Mouse (Mus musculus): Measurements from ENCODE around the gene Rab39b. TPM values are rescaled to one million over a fixed set of nuclear protein-coding genes. Genes with fewer than 3 reads are reported as not detected.

The Rab39b gene
- polyA plus RNA-seq (2016; fragmentation: Nextera tagmentation; extraction: Ambion mirVana): 7.9 and 8.1 TPM in 2 replicates

- 16% methylated on average over 41 of the region's 41 CpGs for WGBS
- H3K27ac ChIP-seq (replicated peaks): peak within 1 kb of the TSS; percentile 83
Observed at GRCm38 (mm10) chrX:75577582-75578324, at the start of gene Rab39b. Gene Rab39b (minus strand): TSS chrX:75578231.

GRCm38 (mm10) chrX:75578539-75578938, 508 bp upstream of the Rab39b start:
- Histone ChIP-seq H3K27me3 (replicated peaks; ENCODE audit: low read depth, poor library complexity, severe bottlenecking) (no peaks in the 10 kb centered on the region), H3K27ac (replicated peaks) (no peak overlapping the region), H3K4me3 (no peak overlapping the region), H3K9me3 (no peaks in the 10 kb centered on the region), H3K36me3 (replicated peaks) (no peaks in the 10 kb centered on the region), H3K4me1 (no peaks in the 10 kb centered on the region)
- DNase-seq (ENCODE audit: low spot score): no peak
- WGBS: 81% methylated on average over 2 of the region's 2 CpGs

More at GRCm38 (mm10) chrX:75577582-75578324, at the start of gene Rab39b:
- Histone ChIP-seq H3K36me3 (replicated peaks) (no peaks in the 10 kb centered on the region), H3K9me3 (no peaks in the 10 kb centered on the region), H3K4me3 (peak within 1 kb of the TSS; percentile 68), H3K27me3 (replicated peaks; ENCODE audit: low read depth, poor library complexity, severe bottlenecking) (no peaks in the 10 kb centered on the region), H3K4me1 (no peaks in the 10 kb centered on the region)
- peak; percentile 61 for DNase-seq (ENCODE audit: low spot score)

Other genes starting within 250 kb of the Rab39b start
- gene Fundc2, start 195.8 kb downstream of the Rab39b start, polyA plus RNA-seq (2016; fragmentation: Nextera tagmentation; extraction: Ambion mirVana): 34.6 and 39.8 TPM in 2 replicates
- 1.7 and 2.1 TPM in 2 replicates for gene F8, start 195.6 kb downstream of the Rab39b start, polyA plus RNA-seq (2016; fragmentation: Nextera tagmentation; extraction: Ambion mirVana)
- gene Cmc4, start 161.6 kb downstream of the Rab39b start, polyA plus RNA-seq (2016; fragmentation: Nextera tagmentation; extraction: Ambion mirVana): 14.8 and 17.4 TPM in 2 replicates
- gene Mtcp1, start 161.6 kb downstream of the Rab39b start, polyA plus RNA-seq (2016; fragmentation: Nextera tagmentation; extraction: Ambion mirVana): 9.4 and 10.0 TPM in 2 replicates
- 79.3 and 83.0 TPM in 2 replicates for gene Brcc3, start 161.6 kb downstream of the Rab39b start, polyA plus RNA-seq (2016; fragmentation: Nextera tagmentation; extraction: Ambion mirVana)
- gene Vbp1, start 63.9 kb downstream of the Rab39b start, polyA plus RNA-seq (2016; fragmentation: Nextera tagmentation; extraction: Ambion mirVana): 180 and 184 TPM in 2 replicates

Measured in embryonic facial prominence, embryonic 10.5 days (tissue).